Mouse (Mus musculus) CH12.LX (cell line): ENCODE measurements at regions not wholly inside any gene's neighbourhood (a gene's known extent, or its start where the extent isn't known, plus 50 kb on each side); places are given as distances from the start of the nearest gene placed in this dataset.

ENCODE experiments used
- CHD2 ChIP-seq: IDR thresholded peaks from 2 replicates; pipeline ENCODE4 v1.6.1; 2011; ENCODE audit warnings: low read length, improper control_type of control experiment
- CTCF ChIP-seq, 2 experiments: IDR thresholded peaks in 1 of 2; conservative IDR thresholded peaks in 1 of 2; 2 replicates each; pipeline ENCODE4 v1.5.1; 2011 to 2012; ENCODE audit warnings: low read depth in 2 of 2, low read length in 2 of 2, improper control_type of control experiment in 1 of 2, inconsistent platforms in 1 of 2, mild to moderate bottlenecking in 1 of 2, moderate library complexity in 1 of 2
- ELF1 ChIP-seq: IDR thresholded peaks from 2 replicates; pipeline ENCODE4 v1.6.1; 2014; ENCODE audit warnings: low read depth, mild to moderate bottlenecking, inconsistent platforms, low read length, improper control_type of control experiment
- EP300 ChIP-seq: IDR thresholded peaks from 2 replicates; pipeline ENCODE4 v1.6.1; 2011; ENCODE audit warnings: low read length, improper control_type of control experiment
- ETS1 ChIP-seq: conservative IDR thresholded peaks from 2 replicates; pipeline ENCODE4 v1.6.1; 2012; ENCODE audit warnings: low read depth, mild to moderate bottlenecking, inconsistent platforms, low read length, improper control_type of control experiment, moderate library complexity
- MAX ChIP-seq: IDR thresholded peaks from 2 replicates; pipeline ENCODE4 v1.6.1; 2011; ENCODE audit warnings: low read length, improper control_type of control experiment
- NRF1 ChIP-seq: IDR thresholded peaks from 2 replicates; pipeline ENCODE4 v1.6.1; 2014; ENCODE audit warnings: low read depth, mild to moderate bottlenecking, inconsistent platforms, low read length, improper control_type of control experiment, moderate library complexity
- PAX5 ChIP-seq: IDR thresholded peaks from 2 replicates; pipeline ENCODE4 v1.6.1; 2012; ENCODE audit warnings: low read length, inconsistent platforms, mixed read lengths
- POLR2A ChIP-seq: IDR thresholded peaks from 2 replicates; pipeline ENCODE4 v1.6.1; 2011; ENCODE audit warnings: low read depth, mild to moderate bottlenecking, improper control_type of control experiment, low read length
- POLR2AphosphoS2 ChIP-seq: IDR thresholded peaks from 2 replicates; pipeline ENCODE4 v1.6.1; 2011; ENCODE audit warnings: low read depth, low read length, improper control_type of control experiment
- TCF12 ChIP-seq: IDR thresholded peaks from 2 replicates; pipeline ENCODE4 v1.6.1; 2014; ENCODE audit warnings: low read depth, mild to moderate bottlenecking, inconsistent platforms, low read length, improper control_type of control experiment
- UBTF ChIP-seq: IDR thresholded peaks from 2 replicates; pipeline ENCODE4 v1.6.1; 2012; ENCODE audit warnings: low read depth, mild to moderate bottlenecking, inconsistent platforms, low read length, improper control_type of control experiment, moderate library complexity
- USF1 ChIP-seq: IDR thresholded peaks from 2 replicates; pipeline ENCODE4 v1.6.1; 2014; ENCODE audit warnings: low read depth, mild to moderate bottlenecking, inconsistent platforms, low read length, improper control_type of control experiment
- ZC3H11A ChIP-seq: IDR thresholded peaks from 2 replicates; pipeline ENCODE4 v1.6.1; 2012; ENCODE audit warnings: low read depth, mild to moderate bottlenecking, inconsistent platforms, low read length, improper control_type of control experiment

DNA sequence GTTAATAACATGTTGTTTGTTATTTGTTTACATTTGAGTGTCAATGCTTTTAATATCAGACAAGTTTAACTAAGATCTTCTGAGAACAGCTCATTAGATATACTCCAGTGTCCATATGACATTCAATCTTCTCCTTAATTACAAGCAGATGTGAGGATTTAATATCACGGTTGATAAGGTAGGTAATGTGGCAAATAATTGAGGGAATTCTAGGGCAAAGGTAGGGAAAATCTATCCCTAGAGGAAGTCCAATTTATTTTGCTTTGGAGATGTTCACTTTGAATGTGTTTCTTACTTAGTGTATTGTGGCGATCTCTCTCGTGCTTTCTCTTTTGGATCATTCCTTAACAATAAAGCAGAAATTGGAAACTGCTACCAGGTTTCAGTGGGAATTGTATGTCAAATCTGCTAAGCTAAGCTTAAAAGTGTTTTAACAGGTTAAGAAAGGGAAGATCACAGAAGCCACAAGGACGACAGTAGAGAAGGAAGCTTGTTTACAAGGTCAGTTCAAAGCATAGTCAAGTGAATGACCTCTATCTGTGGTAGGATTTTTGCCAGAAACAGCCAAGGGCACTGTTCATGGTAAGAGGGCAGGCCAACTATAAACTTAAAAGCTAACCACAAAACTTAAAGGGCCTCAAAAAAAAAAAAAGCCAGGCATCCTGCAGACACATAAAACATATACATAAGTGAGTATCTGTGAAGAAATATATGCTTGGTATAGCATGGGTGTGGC, 282.2 kb upstream of the Xrcc4 start:
- TF ChIP-seq POLR2AphosphoS2 (no peak), ELF1 (no peak), POLR2A (no peak), EP300 (no peak), PAX5 (no peak), NRF1 (no peak), CTCF (conservative IDR thresholded peaks at IDR 0.05 in 1 of 2, IDR thresholded peaks at IDR 0.05 in 1 of 2; ENCODE audit: low read depth in 2 of 2, low read length in 2 of 2) (no peak), MAX (no peak), ZC3H11A (no peak), UBTF (no peak), TCF12 (no peak), USF1 (no peak), CHD2 (no peak), ETS1 (no peak)
